Mouse (Mus musculus) embryonic fibroblast, embryonic 13.5 days (primary cell): ENCODE data around the gene Palld.

ENCODE experiments used
- CTCF ChIP-seq: IDR thresholded peaks from 2 replicates; pipeline ENCODE4 v1.5.1; 2011; ENCODE audit warnings: mild to moderate bottlenecking, control low read depth, low read length, moderate library complexity, borderline replicate concordance; ENCODE audit not compliant: insufficient read depth
- POLR2A ChIP-seq: IDR thresholded peaks from 2 replicates; pipeline ENCODE4 v1.6.1; 2011; ENCODE audit warnings: low read depth, mild to moderate bottlenecking, control low read depth, low read length, moderate library complexity

DNA sequence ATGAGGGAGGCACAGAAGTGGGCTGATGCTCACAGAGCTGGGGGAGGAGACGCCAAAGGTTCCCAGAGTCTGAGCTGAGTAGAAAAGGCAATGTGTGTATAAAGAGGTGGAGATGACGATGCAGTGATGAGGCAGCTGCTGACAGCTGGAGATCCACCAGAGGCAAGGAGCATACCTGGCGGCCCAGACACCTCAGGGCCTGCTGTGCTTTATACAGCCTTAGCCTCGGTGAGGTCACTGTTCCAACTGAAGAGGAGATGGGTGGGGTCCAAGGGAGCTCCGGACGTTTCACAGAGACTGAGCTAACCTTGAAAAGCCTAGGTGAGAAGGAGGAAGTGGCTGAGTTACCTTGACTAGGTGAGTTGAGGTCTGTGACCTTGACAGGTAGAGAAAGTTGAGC, 256.8 kb downstream of the Palld start:
- TF ChIP-seq CTCF (no peak), POLR2A (no peak)
